Mouse (Mus musculus): ENCODE measurements around the gene Dhx37.

GRCm38 (mm10) chr5:125470713-125471112 lies 36.8 kb upstream of the Dhx37 start:
- TF ChIP-seq CTCF (IDR thresholded peaks at IDR 0.05; ENCODE audit: control insufficient read depth, insufficient read depth, insufficient replicate concordance, low read depth, low read length) (no peak), POLR2A (IDR thresholded peaks at IDR 0.05; ENCODE audit: control insufficient read depth, low read depth, low read length) (no peak)

All from testis, adult 2 months (tissue).